Mouse (Mus musculus) heart, adult 2 months (tissue): ENCODE results near the gene Nbea. TPM values are rescaled to one million over a fixed set of nuclear protein-coding genes. Genes with fewer than 3 reads are reported as not detected.

Experiments used
- DNase-seq, 2 experiments: peaks; one replicate each; pipeline ENCODE4 v3.0.0; 2021
- H3K27ac ChIP-seq: fragments of 200-600 bp; 2 replicates; pipeline ENCODE4 v1.8.1; 2022
- H3K27me3 ChIP-seq: fragments of 200-500 bp; 2 replicates; pipeline ENCODE4 v1.6.1; 2012; ENCODE audit warnings: mild to moderate bottlenecking, low read length, inconsistent platforms, mixed read lengths; ENCODE audit not compliant: control insufficient read depth, insufficient read depth
- H3K36me3 ChIP-seq: fragments of 200-500 bp; 2 replicates; pipeline ENCODE4 v1.6.1; 2012; ENCODE audit warnings: low read length, inconsistent platforms; ENCODE audit not compliant: control insufficient read depth, insufficient read depth
- H3K4me1 ChIP-seq: fragments of 200-500 bp; 2 replicates; pipeline ENCODE4 v1.6.1; 2011; ENCODE audit warnings: low read length; ENCODE audit not compliant: control insufficient read depth, insufficient read depth
- H3K4me3 ChIP-seq: fragments of 200-600 bp; 2 replicates; pipeline ENCODE4 v1.8.1; 2022
- H3K79me2 ChIP-seq: fragments of 200-500 bp; replicated peaks from 2 replicates; pipeline ENCODE4 v1.6.1; 2012; ENCODE audit warnings: mild to moderate bottlenecking, inconsistent platforms, low read length, moderate library complexity, mixed read lengths; ENCODE audit not compliant: control insufficient read depth, insufficient read depth
- H3K9ac ChIP-seq: fragments of 200-500 bp; 2 replicates; pipeline ENCODE4 v1.6.1; 2012; ENCODE audit warnings: low read depth, mild to moderate bottlenecking, control low read depth, inconsistent platforms, low read length, mixed read lengths
- CTCF ChIP-seq: fragments of 200-600 bp; IDR thresholded peaks from 2 replicates; pipeline ENCODE4 v1.8.1; 2022; ENCODE audit warnings: antibody characterized with exemption, mild to moderate bottlenecking, moderate library complexity
- EP300 ChIP-seq: fragments of 200-500 bp; IDR thresholded peaks from 2 replicates; pipeline ENCODE4 v1.6.1; 2011; ENCODE audit warnings: low read depth, low read length, control low read depth; ENCODE audit not compliant: insufficient read depth
- POLR2A ChIP-seq: fragments of 200-500 bp; IDR thresholded peaks from 2 replicates; pipeline ENCODE4 v1.6.1; 2011; ENCODE audit warnings: mild to moderate bottlenecking, low read depth, low read length, control low read depth; ENCODE audit not compliant: insufficient read depth
- WGBS: fragments of 180-500 bp; shearing (Covaris S2); methylation state at CpG from one replicate; pipeline ENCODE4 v1.1.7; 2018; 5-methylcytosine and 5-hydroxymethylcytosine counted together
- intact Hi-C: fragments of 180-260 bp; cut with DNase I; formaldehyde crosslinking; loops from one replicate; pipeline ENCODE4 v1.15.1; 2025
- polyA plus RNA-seq: library from polyadenylated mRNA; depleted of rRNA; stranded (reverse); fragments of >200 nt; gene quantifications from 2 replicates; pipeline ENCODE4 v1.2.3, GENCODE M21; 2012
- total RNA-seq, 2 experiments: library from RNA; stranded (reverse); gene quantifications; 2 replicates each; pipeline ENCODE4 v1.2.3; 2021

Nbea gene
- total and polyA plus RNA-seq, 3 experiments: 6.2 to 12.4 (median 11.9) TPM

- Histone ChIP-seq H3K79me2 (no peaks in the 10 kb centered on the region), H3K4me3 (no peak overlapping the region), H3K36me3 (no peaks in the 10 kb centered on the region; the same call in none of the 2 replicates), H3K9ac (no peak overlapping the region), H3K27ac (no peak overlapping the region), H3K27me3 (no peaks in the 10 kb centered on the region), H3K4me1 (no peaks in the 10 kb centered on the region; the same call in none of the 2 replicates)
- intact Hi-C loops: no loop called here
- TF ChIP-seq POLR2A: no peak
- TF ChIP-seq EP300: 0 out of 2 replicates have a peak, but pooled peaks have one; percentile 58
- TF ChIP-seq CTCF: no peak
- WGBS: 50% methylated on average over 1 of the region's 1 CpGs
- no peak for DNase-seq
Measured at GRCm38 (mm10) chr3:56066360-56067040, 117.0 kb downstream of the Nbea start.

GRCm38 (mm10) chr3:56065234-56065633 lies 118.3 kb downstream of the Nbea start:
- WGBS: 76% methylated on average over 4 of the region's 4 CpGs
- intact Hi-C loops: no loop called here
- Histone ChIP-seq H3K79me2 (no peaks in the 10 kb centered on the region), H3K4me1 (no peaks in the 10 kb centered on the region; the same call in none of the 2 replicates), H3K36me3 (no peaks in the 10 kb centered on the region; the same call in none of the 2 replicates), H3K27me3 (no peaks in the 10 kb centered on the region), H3K9ac (no peak overlapping the region), H3K4me3 (no peak overlapping the region), H3K27ac (no peak overlapping the region)
- no peak for DNase-seq
- TF ChIP-seq POLR2A (no peak), EP300 (no peak), CTCF (no peak)

DNA sequence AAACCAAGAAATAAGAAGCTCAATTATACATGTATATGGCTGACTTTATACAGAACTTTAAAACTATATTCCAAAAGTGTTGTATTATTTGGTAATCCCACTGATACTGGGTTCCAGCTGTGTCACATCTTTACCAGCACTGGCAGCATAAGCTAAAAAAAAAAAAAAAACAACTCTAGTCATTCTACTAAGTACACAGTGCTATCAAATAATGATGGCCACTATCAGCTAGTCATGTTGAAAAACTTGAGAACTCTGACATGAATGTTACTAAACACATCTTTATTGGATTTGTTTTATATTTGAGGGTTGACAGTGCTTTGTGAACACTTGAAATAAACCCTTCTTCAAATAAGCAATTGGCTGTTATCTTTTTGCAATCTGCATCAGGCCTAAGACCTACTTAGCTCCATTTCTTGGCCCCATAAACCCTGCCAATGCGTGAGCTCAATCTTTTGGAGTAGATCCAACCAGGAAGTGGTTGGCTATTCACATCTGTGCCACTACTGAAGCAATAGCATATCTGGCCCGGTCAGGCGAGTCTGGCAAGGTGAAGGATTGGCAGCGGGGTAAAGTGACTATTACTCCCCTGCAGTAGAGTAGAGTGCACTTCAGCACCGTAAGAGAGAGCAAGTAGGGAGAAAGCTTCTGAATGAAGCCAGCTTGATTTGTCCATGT lies 137.7 kb downstream of the Nbea start:
- H3K79me2 ChIP-seq: no peaks in the 10 kb centered on the region
- no peak for DNase-seq
- intact Hi-C loops: no loop called here
- no peak overlapping the region for H3K27ac ChIP-seq
- no peak for TF ChIP-seq POLR2A
- TF ChIP-seq EP300: no peak
- TF ChIP-seq CTCF: no peak
- no peak overlapping the region for H3K4me3 ChIP-seq
- no peak overlapping the region for H3K9ac ChIP-seq
- H3K4me1 ChIP-seq: no peaks in the 10 kb centered on the region; the same call in 1 of the 2 replicates
- no peaks in the 10 kb centered on the region for H3K27me3 ChIP-seq
- 73% methylated on average over 5 of the region's 5 CpGs for WGBS
- H3K36me3 ChIP-seq: no peaks in the 10 kb centered on the region; the same call in 1 of the 2 replicates

DNA sequence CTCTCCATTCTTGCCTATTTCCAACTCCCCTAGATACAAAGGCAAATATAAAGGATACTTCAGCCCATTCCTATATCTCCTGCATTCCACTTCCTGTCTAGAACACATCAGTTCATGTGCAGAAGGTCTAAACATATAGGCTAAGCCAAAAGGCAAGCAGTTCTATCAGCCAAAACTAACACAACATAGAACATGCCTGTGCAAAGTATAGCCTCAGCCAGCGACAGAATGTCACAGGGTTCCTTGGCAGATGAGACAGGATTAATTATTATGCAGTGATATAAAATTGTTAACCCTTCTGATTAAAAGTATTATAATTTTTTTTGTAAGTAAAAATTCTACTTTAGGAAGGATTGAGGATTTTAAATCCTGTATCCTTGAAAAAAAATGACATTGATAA lies 140.4 kb downstream of the Nbea start:
- Histone ChIP-seq H3K79me2 (no peaks in the 10 kb centered on the region), H3K9ac (no peak overlapping the region), H3K4me1 (no peaks in the 10 kb centered on the region; the same call in 1 of the 2 replicates), H3K27me3 (no peaks in the 10 kb centered on the region), H3K27ac (no peak overlapping the region), H3K4me3 (no peak overlapping the region), H3K36me3 (no peaks in the 10 kb centered on the region)
- intact Hi-C loops: no loop called here
- WGBS: 68% methylated on average over 1 of the region's 1 CpGs
- TF ChIP-seq CTCF: no peak
- no peak for TF ChIP-seq EP300
- TF ChIP-seq POLR2A: no peak
- DNase-seq: no peak

GRCm38 (mm10) chr3:56039494-56039893 lies 144.0 kb downstream of the Nbea start:
- intact Hi-C loops: no loop called here
- no peak overlapping the region for H3K9ac ChIP-seq
- no peaks in the 10 kb centered on the region for H3K4me1 ChIP-seq
- WGBS: 100% methylated on average over 1 of the region's 1 CpGs
- no peak overlapping the region for H3K4me3 ChIP-seq
- H3K79me2 ChIP-seq: no peaks in the 10 kb centered on the region
- no peak for DNase-seq
- no peak overlapping the region for H3K27ac ChIP-seq
- no peak for TF ChIP-seq CTCF
- no peak for TF ChIP-seq EP300
- TF ChIP-seq POLR2A: no peak
- no peaks in the 10 kb centered on the region for H3K27me3 ChIP-seq
- no peaks in the 10 kb centered on the region for H3K36me3 ChIP-seq

- Histone ChIP-seq H3K4me3 (no peak overlapping the region), H3K4me1 (no peaks in the 10 kb centered on the region), H3K36me3 (no peaks in the 10 kb centered on the region), H3K27me3 (no peaks in the 10 kb centered on the region), H3K79me2 (no peaks in the 10 kb centered on the region), H3K9ac (no peak overlapping the region), H3K27ac (no peak overlapping the region)
- intact Hi-C loops: no loop called here
- WGBS: 68% methylated on average over 3 of the region's 3 CpGs
- TF ChIP-seq CTCF: no peak
- DNase-seq: no peak
Measured at GRCm38 (mm10) chr3:56034596-56034995, 148.9 kb downstream of the Nbea start.
